Mouse (Mus musculus) spleen, adult 2 months (tissue): ENCODE measurements around the gene Slc24a3. TPM values are rescaled to one million over a fixed set of nuclear protein-coding genes. Genes with fewer than 3 reads are reported as not detected.

Experiments
- DNase-seq, 2 experiments: peaks; one replicate each; pipeline versions ENCODE4 v3.0.0 to v3.0.0-alpha.2; 2012 to 2021; ENCODE audit warnings: low spot score in 2 of 2, low read depth in 1 of 2
- H3K27ac ChIP-seq: fragments of 200-500 bp; 2 replicates; pipeline ENCODE4 v1.5.1; 2012; ENCODE audit warnings: low read length, inconsistent platforms; ENCODE audit not compliant: insufficient read depth
- H3K27me3 ChIP-seq: fragments of 200-500 bp; 2 replicates; pipeline ENCODE4 v1.6.1; 2012; ENCODE audit warnings: mild to moderate bottlenecking, moderate library complexity, low read length, inconsistent platforms; ENCODE audit not compliant: control insufficient read depth, insufficient read depth
- H3K36me3 ChIP-seq: fragments of 200-500 bp; 2 replicates; pipeline ENCODE4 v1.6.1; 2012; ENCODE audit warnings: mild to moderate bottlenecking, low read length, inconsistent platforms; ENCODE audit not compliant: control insufficient read depth, insufficient read depth
- H3K4me1 ChIP-seq: fragments of 200-500 bp; 2 replicates; pipeline ENCODE4 v1.6.1; 2011; ENCODE audit warnings: inconsistent platforms; ENCODE audit not compliant: control insufficient read depth, insufficient read depth, insufficient read length
- H3K4me3 ChIP-seq: fragments of 200-500 bp; 2 replicates; pipeline ENCODE4 v1.5.1; 2011; ENCODE audit warnings: mild to moderate bottlenecking, inconsistent platforms; ENCODE audit not compliant: insufficient read depth, insufficient read length; ENCODE audit errors: extremely low read depth
- CTCF ChIP-seq: fragments of 200-500 bp; IDR thresholded peaks from 2 replicates; pipeline ENCODE4 v1.5.1; 2011; ENCODE audit warnings: mild to moderate bottlenecking, inconsistent platforms; ENCODE audit not compliant: insufficient read depth, insufficient read length, insufficient replicate concordance; ENCODE audit errors: extremely low read depth
- POLR2A ChIP-seq: fragments of 200-500 bp; IDR thresholded peaks from 2 replicates; pipeline ENCODE4 v1.6.1; 2011; ENCODE audit warnings: low read depth, low read length, inconsistent platforms
- WGBS: fragments of 180-500 bp; shearing (Covaris S2); methylation state at CpG from one replicate; pipeline ENCODE4 v1.1.7; 2018; 5-methylcytosine and 5-hydroxymethylcytosine counted together
- polyA plus RNA-seq: library from polyadenylated mRNA; depleted of rRNA; stranded (reverse); fragments of >200 nt; gene quantifications from 2 replicates; pipeline ENCODE4 v1.2.3, GENCODE M21; 2012; rRNA removed

The Slc24a3 gene
- 1.9 and 2.4 TPM in 2 replicates for polyA plus RNA-seq

GRCm38 (mm10) chr2:145167664-145168360 is at the start of gene Slc24a3:
Gene Slc24a3 (plus strand): TSS chr2:145167754.
- H3K27me3 ChIP-seq, result peaks cover 8% of the 10 kb centered on the region
- no peaks in the 10 kb centered on the region; the same call in 1 of the 2 replicates for H3K4me1 ChIP-seq
- H3K36me3 ChIP-seq, result no peaks in the 10 kb centered on the region
- H3K4me3 ChIP-seq, result peak within 1 kb of the TSS; percentile 45
- WGBS, result 1% methylated on average over 66 of the region's 100 CpGs
- DNase-seq, result peak in 1 of 2 experiments; percentile 24
- peak; percentile 7; the same call in 1 of the 2 replicates for TF ChIP-seq CTCF
- no peak for TF ChIP-seq POLR2A
- H3K27ac ChIP-seq, result 0 out of 2 replicates have a peak within 1 kb of the TSS, but pooled peaks have one; percentile 17

GRCm38 (mm10) chr2:145117762-145118161 is 49.8 kb upstream of the Slc24a3 start:
- H3K4me3 ChIP-seq, result no peak overlapping the region
- H3K4me1 ChIP-seq, result no peaks in the 10 kb centered on the region
- TF ChIP-seq CTCF (no peak), POLR2A (no peak)
- H3K27me3 ChIP-seq, result no peaks in the 10 kb centered on the region
- H3K36me3 ChIP-seq, result no peaks in the 10 kb centered on the region
- WGBS, result 80% methylated on average over 5 of the region's 5 CpGs
- no peak for DNase-seq
- no peak overlapping the region for H3K27ac ChIP-seq

DNA sequence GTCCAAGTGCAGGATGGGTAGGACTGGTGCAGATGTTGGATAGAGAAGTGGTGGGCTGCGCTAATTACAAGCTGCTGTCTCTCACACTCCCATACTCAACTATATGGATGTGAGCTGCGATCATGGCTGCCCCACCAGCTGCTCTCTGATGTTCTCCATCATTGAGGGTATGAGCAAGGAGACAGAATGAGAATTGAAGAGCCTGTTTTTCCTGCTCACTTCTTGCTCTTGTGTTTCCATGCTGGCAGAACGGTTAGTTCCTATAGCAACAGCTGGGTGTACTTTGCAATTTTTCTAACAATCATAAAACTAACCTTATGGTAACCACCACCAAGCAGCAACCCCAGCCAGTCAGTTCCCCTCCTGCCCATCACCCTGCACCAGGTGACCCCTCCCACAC is 39.8 kb upstream of the Slc24a3 start:
- TF ChIP-seq CTCF (no peak), POLR2A (no peak)
- H3K27ac ChIP-seq, result no peak overlapping the region
- H3K27me3 ChIP-seq, result no peaks in the 10 kb centered on the region
- no peak for DNase-seq
- H3K36me3 ChIP-seq, result no peaks in the 10 kb centered on the region
- H3K4me3 ChIP-seq, result no peak overlapping the region
- H3K4me1 ChIP-seq, result no peaks in the 10 kb centered on the region
- 69% methylated on average over 3 of the region's 3 CpGs for WGBS

DNA sequence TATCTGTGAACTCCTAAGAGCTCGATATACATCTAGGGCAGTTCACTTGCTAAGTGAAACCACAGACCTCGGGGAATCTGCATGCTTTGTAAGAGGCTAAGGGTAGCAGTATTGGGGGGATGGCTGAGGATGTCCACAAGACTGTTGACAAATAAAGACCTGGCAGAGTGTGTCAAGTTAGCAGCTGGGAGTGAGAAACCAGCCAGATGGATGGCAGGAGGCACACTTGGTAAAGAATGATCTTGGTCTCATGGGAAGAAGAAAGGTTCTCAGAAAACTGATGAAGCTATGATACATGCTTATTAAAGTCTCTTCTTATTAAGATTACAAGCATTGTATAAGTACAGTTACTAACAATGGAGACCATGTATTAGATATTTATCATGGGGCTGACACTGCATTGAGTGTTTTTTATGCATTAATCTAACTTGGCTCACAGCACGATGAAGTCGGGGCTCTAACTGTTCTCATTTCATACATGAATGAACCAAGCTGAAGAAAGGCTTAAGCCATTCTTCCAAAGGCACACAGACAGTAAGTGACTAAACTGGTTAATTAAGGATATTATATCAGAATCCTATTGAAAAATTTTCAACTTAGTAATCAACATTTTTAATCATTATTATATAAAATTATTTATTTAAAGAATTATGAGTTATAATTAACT is 30.8 kb upstream of the Slc24a3 start:
- no peaks in the 10 kb centered on the region for H3K36me3 ChIP-seq
- H3K27ac ChIP-seq, result no peak overlapping the region
- WGBS, result 73% methylated on average over 4 of the region's 4 CpGs
- no peaks in the 10 kb centered on the region for H3K27me3 ChIP-seq
- DNase-seq, result no peak
- H3K4me1 ChIP-seq, result no peaks in the 10 kb centered on the region
- TF ChIP-seq POLR2A (no peak), CTCF (no peak)
- H3K4me3 ChIP-seq, result no peak overlapping the region

DNA sequence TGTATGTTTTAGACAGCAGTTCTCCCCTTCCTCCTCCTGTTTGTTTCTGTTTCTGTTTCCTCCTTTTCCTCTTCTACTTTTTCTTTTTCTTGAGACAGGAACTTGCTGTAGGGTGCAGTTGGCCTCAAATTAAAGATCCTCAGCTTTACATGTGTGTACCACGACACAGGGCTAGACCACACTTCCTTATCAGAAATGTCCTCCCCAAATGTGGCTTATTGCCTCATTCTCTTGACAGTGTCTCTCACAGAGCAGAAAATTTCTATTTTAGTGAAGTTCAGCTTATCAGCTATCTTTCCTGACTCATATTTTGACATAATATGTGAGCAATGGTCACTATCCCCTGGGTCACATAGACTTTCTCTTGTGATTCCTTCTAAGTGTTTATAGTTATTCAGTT is 17.1 kb upstream of the Slc24a3 start:
- Histone ChIP-seq H3K27me3 (no peaks in the 10 kb centered on the region), H3K4me1 (no peaks in the 10 kb centered on the region), H3K27ac (no peak overlapping the region), H3K36me3 (no peaks in the 10 kb centered on the region), H3K4me3 (no peak overlapping the region)
- DNase-seq, result no peak
- WGBS, result 14% methylated on average over 1 of the region's 1 CpGs
- TF ChIP-seq POLR2A, result no peak
- TF ChIP-seq CTCF, result no peak

GRCm38 (mm10) chr2:145150821-145151220 is 16.7 kb upstream of the Slc24a3 start:
- H3K36me3 ChIP-seq, result no peaks in the 10 kb centered on the region
- H3K4me3 ChIP-seq, result no peak overlapping the region
- no peaks in the 10 kb centered on the region for H3K27me3 ChIP-seq
- no peak overlapping the region for H3K27ac ChIP-seq
- no peaks in the 10 kb centered on the region for H3K4me1 ChIP-seq
- no peak for DNase-seq
- WGBS, result 36% methylated on average over 3 of the region's 3 CpGs
- TF ChIP-seq CTCF (no peak), POLR2A (no peak)

- DNase-seq, result no peak
- H3K27ac ChIP-seq, result no peak overlapping the region
- no peaks in the 10 kb centered on the region for H3K4me1 ChIP-seq
- H3K4me3 ChIP-seq, result no peak overlapping the region
- H3K27me3 ChIP-seq, result no peaks in the 10 kb centered on the region
- TF ChIP-seq POLR2A (no peak), CTCF (no peak)
- WGBS, result 66% methylated on average over 1 of the region's 1 CpGs
- H3K36me3 ChIP-seq, result no peaks in the 10 kb centered on the region
Observed at GRCm38 (mm10) chr2:145152281-145152680, 15.3 kb upstream of the Slc24a3 start.
